Mouse (Mus musculus) ES-E14 (cell line): Measurements from ENCODE around the gene Rab5c. TPM values are rescaled to one million over a fixed set of nuclear protein-coding genes. Genes with fewer than 3 reads are reported as not detected.

Experiments
- DNase-seq: peaks from one replicate; pipeline ENCODE4 v3.0.0-alpha.2; 2013; ENCODE audit warnings: low read depth, low spot score
- H3K27ac ChIP-seq: 2 replicates; pipeline ENCODE4 v1.5.1; 2012; ENCODE audit warnings: low read depth, mild to moderate bottlenecking, low read length, moderate library complexity, mixed read lengths; ENCODE audit not compliant: poor library complexity, insufficient read depth, severe bottlenecking
- H3K36me3 ChIP-seq: 2 replicates; pipeline ENCODE4 v1.6.1; 2012; ENCODE audit warnings: mild to moderate bottlenecking, low read length, moderate library complexity, mixed read lengths; ENCODE audit not compliant: control insufficient read depth, poor library complexity, insufficient read depth, severe bottlenecking
- H3K4me1 ChIP-seq, 2 experiments: fragments of 150-350 bp in 1 of 2; sonication (generic) in 1 of 2; 2 replicates each; pipeline ENCODE4 v1.6.1; 2012; ENCODE audit warnings: low read length in 2 of 2, mild to moderate bottlenecking in 1 of 2, mixed read lengths in 1 of 2; ENCODE audit not compliant: control insufficient read depth in 2 of 2, insufficient read depth in 2 of 2, poor library complexity in 1 of 2
- H3K4me3 ChIP-seq, 2 experiments: fragments of 150-350 bp in 1 of 2; sonication (generic) in 1 of 2; 2 replicates each; pipeline ENCODE4 v1.5.1; 2012; ENCODE audit warnings: low read length in 2 of 2, low read depth in 1 of 2, mild to moderate bottlenecking in 1 of 2, mixed read lengths in 1 of 2; ENCODE audit not compliant: insufficient read depth in 1 of 2, poor library complexity in 1 of 2, severe bottlenecking in 1 of 2
- H3K9ac ChIP-seq: 2 replicates; pipeline ENCODE4 v1.6.1; 2012; ENCODE audit warnings: low read depth, mild to moderate bottlenecking, low read length, mixed read lengths; ENCODE audit not compliant: poor library complexity, insufficient read depth, severe bottlenecking
- H3K9me3 ChIP-seq: fragments of 150-350 bp; sonication (generic); 2 replicates; pipeline ENCODE4 v1.6.1; 2012; ENCODE audit warnings: low read depth, mild to moderate bottlenecking, low read length; ENCODE audit not compliant: control insufficient read depth, insufficient read depth
- CHD2 ChIP-seq: IDR thresholded peaks from 2 replicates; pipeline ENCODE4 v1.6.1; 2014; ENCODE audit warnings: mild to moderate bottlenecking, low read depth, low read length, inconsistent platforms
- HCFC1 ChIP-seq: IDR thresholded peaks from 2 replicates; pipeline ENCODE4 v1.6.1; 2012; ENCODE audit warnings: low read length, inconsistent platforms, borderline replicate concordance; ENCODE audit not compliant: insufficient read depth
- MAFK ChIP-seq: IDR thresholded peaks from 2 replicates; pipeline ENCODE4 v1.6.1; 2014; ENCODE audit warnings: mild to moderate bottlenecking, low read depth, low read length, inconsistent platforms; ENCODE audit not compliant: insufficient read depth
- ZC3H11A ChIP-seq: IDR thresholded peaks from 2 replicates; pipeline ENCODE4 v1.6.1; 2012; ENCODE audit warnings: low read depth, mild to moderate bottlenecking, inconsistent platforms, low read length, borderline replicate concordance
- ZNF384 ChIP-seq: IDR thresholded peaks from 2 replicates; pipeline ENCODE4 v1.6.1; 2012; ENCODE audit warnings: low read depth, low read length, inconsistent platforms
- in situ Hi-C, 2 experiments: fragments of 600-800 bp; cut with MboI; formaldehyde crosslinking; loops; one replicate each; pipeline ENCODE4 v1.15.1; 2025; ENCODE audit warnings: low sequenced_read_pairs in 2 of 2, inconsistent platforms in 1 of 2; ENCODE audit not compliant: unreplicated experiment in 2 of 2
- total RNA-seq: library from RNA; depleted of rRNA; stranded (reverse); fragments of 300-350 nt; gene quantifications from 2 replicates; pipeline ENCODE4 v1.2.3, GENCODE M21; 2012; rRNA removed

The Rab5c gene
- 83.8 and 124 TPM in 2 replicates for total RNA-seq

GRCm38 (mm10) chr11:100738066-100738604 lies at the start of gene Rab5c:
TSS of gene Rab5c (minus strand) at chr11:100738215.
- no peak for TF ChIP-seq ZNF384
- no peak for TF ChIP-seq ZC3H11A
- no peak for TF ChIP-seq MAFK
- TF ChIP-seq HCFC1, result peak; percentile 98
- TF ChIP-seq CHD2, result peak; percentile 95
- peak; percentile 99 for DNase-seq
- no peaks in the 10 kb centered on the region for H3K9me3 ChIP-seq
- peaks cover 2% of the 10 kb centered on the region; the same call in 1 of the 2 replicates for H3K36me3 ChIP-seq
- peaks cover 8 to 10% of the 10 kb centered on the region in 2 experiments; a peak in 3 of 4 replicates for H3K4me1 ChIP-seq
- in situ Hi-C loops, result no loop called here
- peak within 1 kb of the TSS; percentile 92 for H3K4me3 ChIP-seq
- peak within 1 kb of the TSS; percentile 93 for H3K9ac ChIP-seq
- 0 out of 2 replicates have a peak within 1 kb of the TSS, but pooled peaks have one; percentile 4 for H3K27ac ChIP-seq

GRCm38 (mm10) chr11:100785774-100786173 lies 47.8 kb upstream of the Rab5c start:
- DNase-seq, result no peak
- Histone ChIP-seq H3K27ac (no peak overlapping the region), H3K4me3 (no peak overlapping the region), H3K36me3 (no peaks in the 10 kb centered on the region), H3K9me3 (no peaks in the 10 kb centered on the region), H3K9ac (no peak overlapping the region), H3K4me1 (peaks cover 4 to 19% of the 10 kb centered on the region in 2 experiments; a peak in 3 of 4 replicates)
- in situ Hi-C loops, result no loop called here
- TF ChIP-seq HCFC1 (no peak), ZNF384 (no peak), CHD2 (no peak), ZC3H11A (no peak), MAFK (no peak)

GRCm38 (mm10) chr11:100784286-100784685 lies 46.3 kb upstream of the Rab5c start:
- TF ChIP-seq HCFC1 (no peak), MAFK (no peak), ZNF384 (no peak), CHD2 (no peak), ZC3H11A (no peak)
- Histone ChIP-seq H3K27ac (no peak overlapping the region), H3K36me3 (no peaks in the 10 kb centered on the region), H3K9ac (no peak overlapping the region), H3K9me3 (no peaks in the 10 kb centered on the region), H3K4me1 (peaks cover 4 to 19% of the 10 kb centered on the region in 2 experiments; a peak in 3 of 4 replicates), H3K4me3 (no peak overlapping the region)
- DNase-seq, result no peak
- in situ Hi-C loops, result no loop called here

GRCm38 (mm10) chr11:100782568-100782967 lies 44.6 kb upstream of the Rab5c start:
- in situ Hi-C loops, result no loop called here
- H3K36me3 ChIP-seq, result no peaks in the 10 kb centered on the region
- no peak overlapping the region for H3K27ac ChIP-seq
- no peak for TF ChIP-seq MAFK
- no peak for TF ChIP-seq ZC3H11A
- TF ChIP-seq HCFC1, result no peak
- H3K9ac ChIP-seq, result no peak overlapping the region; the same call in 1 of the 2 replicates
- peaks cover 4 to 19% of the 10 kb centered on the region in 2 experiments; a peak in 3 of 4 replicates for H3K4me1 ChIP-seq
- H3K4me3 ChIP-seq, result peak overlapping the region; percentile 32 to 57
- H3K9me3 ChIP-seq, result no peaks in the 10 kb centered on the region
- no peak for DNase-seq
